ENCODE assay signal across 8 mouse cellular contexts in genomic region chr1:160184506-160184905, GRCm38 (mm10). TPM values are rescaled to one million over a fixed set of nuclear protein-coding genes. Genes with fewer than 3 reads are reported as not detected.
A peak's percentile ranks its signal among the peaks of the same experiment; 100 is the strongest.
DNase-seq lines count a peak whose midpoint lies in the region; ATAC-seq and TF ChIP-seq lines count a peak whose summit lies in the region.

No protein-coding gene starts in this region.

- TF ChIP-seq POLR2A in bone marrow macrophage, adult 2 months (IDR thresholded peaks at IDR 0.05; ENCODE audit: borderline replicate concordance, low read depth, low read length) = no peak
- no peak for TF ChIP-seq POLR2A in kidney, adult 2 months (IDR thresholded peaks at IDR 0.05; ENCODE audit: low read depth, low read length)

- peak; percentile 64 for DNase-seq in layer of hippocampus, adult 11-12 months (ENCODE audit: low spot score)
- no peak for DNase-seq in layer of hippocampus, adult 9-10 months (ENCODE audit: low spot score)
- DNase-seq in kidney, adult 2 months = peak; percentile 37
- DNase-seq in gastrocnemius, adult 18-20 months (ENCODE audit: low spot score) = no peak

- H3K4me1 ChIP-seq in bone marrow macrophage, adult 2 months (ENCODE audit: control insufficient read depth, insufficient read depth, low read length) = peaks cover 2% of the 10 kb centered on the region; the same call in 1 of the 2 replicates
- no peaks in the 10 kb centered on the region for H3K4me1 ChIP-seq in forebrain, embryonic 15.5 days
- H3K4me1 ChIP-seq in kidney, adult 2 months (ENCODE audit: control insufficient read depth, insufficient read depth, low read length) = no peaks in the 10 kb centered on the region
- peaks cover 14% of the 10 kb centered on the region for H3K4me1 ChIP-seq in limb, embryonic 13.5 days
- 0 out of 2 replicates have a peak, but pooled peaks cover 8% of the 10 kb centered on the region for H3K4me1 ChIP-seq in neural tube, embryonic 13.5 days (replicated peaks)

- no peak overlapping the region for H3K4me2 ChIP-seq in forebrain, embryonic 15.5 days (replicated peaks)
- H3K4me2 ChIP-seq in limb, embryonic 13.5 days (replicated peaks) = 0 out of 2 replicates have a peak overlapping the region, but pooled peaks have one; percentile 7
- H3K4me2 ChIP-seq in neural tube, embryonic 13.5 days = 0 out of 2 replicates have a peak overlapping the region, but pooled peaks have one; percentile 5

- H3K36me3 ChIP-seq in forebrain, embryonic 15.5 days = no peaks in the 10 kb centered on the region
- no peaks in the 10 kb centered on the region for H3K36me3 ChIP-seq in kidney, adult 2 months (ENCODE audit: control insufficient read depth, insufficient read depth, low read length)
- H3K36me3 ChIP-seq in limb, embryonic 13.5 days = no peaks in the 10 kb centered on the region
- no peaks in the 10 kb centered on the region for H3K36me3 ChIP-seq in neural tube, embryonic 13.5 days

- no peak overlapping the region for H3K4me3 ChIP-seq in bone marrow macrophage, adult 2 months (ENCODE audit: insufficient read depth, low read length)
- no peak overlapping the region for H3K4me3 ChIP-seq in forebrain, embryonic 15.5 days
- H3K4me3 ChIP-seq in kidney, adult 2 months (ENCODE audit: insufficient read depth, low read depth, low read length) = no peak overlapping the region
- H3K4me3 ChIP-seq in limb, embryonic 13.5 days = no peak overlapping the region
- H3K4me3 ChIP-seq in neural tube, embryonic 13.5 days = no peak overlapping the region

- no peak overlapping the region for H3K27ac ChIP-seq in bone marrow macrophage, adult 2 months (ENCODE audit: insufficient read depth, low read depth, low read length)
- no peak overlapping the region for H3K27ac ChIP-seq in forebrain, embryonic 15.5 days (replicated peaks)
- no peak overlapping the region for H3K27ac ChIP-seq in kidney, adult 2 months (ENCODE audit: insufficient read depth, low read depth, low read length)
- no peak overlapping the region for H3K27ac ChIP-seq in limb, embryonic 13.5 days
- H3K27ac ChIP-seq in neural tube, embryonic 13.5 days (replicated peaks) = no peak overlapping the region

- peak; percentile 92 for ATAC-seq in forebrain, embryonic 15.5 days (replicated peaks)
- ATAC-seq in limb, embryonic 13.5 days (ENCODE audit: low FRiP score, low read depth) = peak; percentile 84
- ATAC-seq in neural tube, embryonic 13.5 days (ENCODE audit: low read depth) = peak; percentile 93

- H3K27me3 ChIP-seq in forebrain, embryonic 15.5 days = no peaks in the 10 kb centered on the region
- H3K27me3 ChIP-seq in kidney, adult 2 months (replicated peaks; ENCODE audit: control insufficient read depth, insufficient read depth, low read length) = no peaks in the 10 kb centered on the region
- H3K27me3 ChIP-seq in limb, embryonic 13.5 days = no peaks in the 10 kb centered on the region
- H3K27me3 ChIP-seq in neural tube, embryonic 13.5 days = 0 out of 2 replicates have a peak, but pooled peaks cover 2% of the 10 kb centered on the region

- no peak overlapping the region for H3K9ac ChIP-seq in forebrain, embryonic 15.5 days (replicated peaks)
- H3K9ac ChIP-seq in limb, embryonic 13.5 days = no peak overlapping the region
- no peak overlapping the region for H3K9ac ChIP-seq in neural tube, embryonic 13.5 days

- TF ChIP-seq CTCF in bone marrow macrophage, adult 2 months (IDR thresholded peaks at IDR 0.05; ENCODE audit: low read depth, low read length) = peak; percentile 51; the same call in 1 of the 2 replicates
- peak; percentile 63 for TF ChIP-seq CTCF in kidney, adult 2 months (conservative IDR thresholded peaks at IDR 0.05; ENCODE audit: insufficient read depth, insufficient read length, low read depth, low read length)

- no peaks in the 10 kb centered on the region for H3K9me3 ChIP-seq in forebrain, embryonic 15.5 days
- H3K9me3 ChIP-seq in limb, embryonic 13.5 days = no peaks in the 10 kb centered on the region
- no peaks in the 10 kb centered on the region for H3K9me3 ChIP-seq in neural tube, embryonic 13.5 days

- WGBS in forebrain, embryonic 15.5 days = 13% methylated on average over 5 of the region's 5 CpGs
- 11% methylated on average over 5 of the region's 5 CpGs for WGBS in kidney, adult 2 months
- WGBS in limb, embryonic 13.5 days = 11% methylated on average over 5 of the region's 5 CpGs
- 18% methylated on average over 5 of the region's 5 CpGs for WGBS in neural tube, embryonic 13.5 days

RNA-seq across cellular contexts. Expression of gene Mrps14, which starts 10.5 kb away (rescaled TPM):
- 56.0 and 72.4 TPM in 2 replicates for polyA plus RNA-seq in bone marrow macrophage, adult 2 months (2012; ENCODE audit: insufficient read depth, insufficient read length, missing spikeins)
- 178 and 182 TPM in 2 replicates for polyA plus RNA-seq in forebrain, embryonic 15.5 days (2015; fragmentation: Nextera tagmentation; extraction: Ambion mirVana)
- polyA plus RNA-seq in kidney, adult 2 months (2012; rRNA removed) = 42.3 and 53.5 TPM in 2 replicates
- 246 and 249 TPM in 2 replicates for polyA plus RNA-seq in limb, embryonic 13.5 days (2015; fragmentation: Nextera tagmentation; extraction: Ambion mirVana)
- polyA plus RNA-seq in neural tube, embryonic 13.5 days (2015; fragmentation: Nextera tagmentation; extraction: Ambion mirVana) = 162 and 176 TPM in 2 replicates
- total RNA-seq in gastrocnemius, adult 18-20 months (2021) = 10 to 100 TPM; 68.9 to 74.9 TPM

RNA-seq across cellular contexts. Expression of gene Cacybp, which starts 28.2 kb away (rescaled TPM):
- polyA plus RNA-seq in bone marrow macrophage, adult 2 months (2012; ENCODE audit: insufficient read depth, insufficient read length, missing spikeins) = 48.1 and 57.4 TPM in 2 replicates
- 284 and 296 TPM in 2 replicates for polyA plus RNA-seq in forebrain, embryonic 15.5 days (2015; fragmentation: Nextera tagmentation; extraction: Ambion mirVana)
- polyA plus RNA-seq in kidney, adult 2 months (2012; rRNA removed) = 5.6 and 8.1 TPM in 2 replicates
- polyA plus RNA-seq in limb, embryonic 13.5 days (2015; fragmentation: Nextera tagmentation; extraction: Ambion mirVana) = 223 and 224 TPM in 2 replicates
- 273 and 285 TPM in 2 replicates for polyA plus RNA-seq in neural tube, embryonic 13.5 days (2015; fragmentation: Nextera tagmentation; extraction: Ambion mirVana)
- 10 to 100 TPM; 55.7 to 56.1 TPM for total RNA-seq in gastrocnemius, adult 18-20 months (2021)

RNA-seq across cellular contexts. Expression of gene Tnn, which starts 31.1 kb away (rescaled TPM):
- 0.60 and 0.75 TPM in 2 replicates for polyA plus RNA-seq in bone marrow macrophage, adult 2 months (2012; ENCODE audit: insufficient read depth, insufficient read length, missing spikeins)
- 0.05 TPM in 1 of 2 replicates, not detected in the other for polyA plus RNA-seq in forebrain, embryonic 15.5 days (2015; fragmentation: Nextera tagmentation; extraction: Ambion mirVana)
- 4.5 and 5.2 TPM in 2 replicates for polyA plus RNA-seq in kidney, adult 2 months (2012; rRNA removed)
- polyA plus RNA-seq in limb, embryonic 13.5 days (2015; fragmentation: Nextera tagmentation; extraction: Ambion mirVana) = 1.3 and 2.0 TPM in 2 replicates
- 0.04 and 0.11 TPM in 2 replicates for polyA plus RNA-seq in neural tube, embryonic 13.5 days (2015; fragmentation: Nextera tagmentation; extraction: Ambion mirVana)
- total RNA-seq in gastrocnemius, adult 18-20 months (2021) = not detected

Comparison
In these comparisons a context has a peak if more than half of its experiments do, and no peak if none do; other contexts are left out.
1. DNase-seq: peak in layer of hippocampus, adult 11-12 months (single experiment) and kidney, adult 2 months (single experiment); none in layer of hippocampus, adult 9-10 months (single experiment) and gastrocnemius, adult 18-20 months (single experiment).
2. Peak in every context shown above with its lines, with median percentiles within 50 percentile points of each other: ATAC-seq.